Mouse (Mus musculus) liver (tissue): ENCODE measurements around the gene Ppp1r21.

ENCODE experiments used
- DNase-seq: peaks from one replicate; pipeline ENCODE4 v3.0.0-alpha.2; 2020; ENCODE audit warnings: mixed read lengths

The Ppp1r21 gene

GRCm38 (mm10) chr17:88614733-88615132, 84.8 kb downstream of the Ppp1r21 start:
- DNase-seq, result no peak

DNA sequence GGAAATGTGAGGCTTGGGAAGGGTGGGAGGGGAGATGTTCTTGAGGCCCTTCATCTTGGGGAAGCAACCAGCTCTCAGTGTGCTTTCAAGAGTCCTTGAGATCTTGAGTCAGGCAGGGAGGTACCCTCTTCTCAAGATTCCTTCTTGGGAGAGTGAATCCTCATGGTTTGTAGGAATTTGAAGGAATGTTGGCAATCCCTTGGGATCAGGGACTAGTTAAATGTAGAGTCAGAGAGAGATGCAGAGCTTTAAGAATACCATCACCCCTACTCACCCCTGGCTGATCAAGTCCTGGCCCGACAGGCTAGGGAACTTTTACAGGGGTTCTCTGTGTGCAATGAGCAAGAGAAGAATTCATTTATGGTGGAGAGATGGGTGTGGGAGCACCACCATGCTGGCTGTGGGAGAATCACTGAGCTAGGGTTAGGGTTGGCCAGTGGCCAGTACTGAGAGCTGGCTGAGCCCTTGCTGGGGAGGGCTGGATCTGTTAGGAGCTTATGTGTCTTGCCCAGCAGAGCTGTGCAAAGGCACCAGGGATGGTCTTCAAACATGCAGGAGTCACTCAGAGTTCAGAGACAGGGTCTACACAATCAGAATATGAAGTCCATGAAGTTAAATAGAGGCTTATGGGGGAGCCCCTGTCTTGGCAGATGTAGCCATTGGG, 85.7 kb downstream of the Ppp1r21 start:
- no peak for DNase-seq

DNA sequence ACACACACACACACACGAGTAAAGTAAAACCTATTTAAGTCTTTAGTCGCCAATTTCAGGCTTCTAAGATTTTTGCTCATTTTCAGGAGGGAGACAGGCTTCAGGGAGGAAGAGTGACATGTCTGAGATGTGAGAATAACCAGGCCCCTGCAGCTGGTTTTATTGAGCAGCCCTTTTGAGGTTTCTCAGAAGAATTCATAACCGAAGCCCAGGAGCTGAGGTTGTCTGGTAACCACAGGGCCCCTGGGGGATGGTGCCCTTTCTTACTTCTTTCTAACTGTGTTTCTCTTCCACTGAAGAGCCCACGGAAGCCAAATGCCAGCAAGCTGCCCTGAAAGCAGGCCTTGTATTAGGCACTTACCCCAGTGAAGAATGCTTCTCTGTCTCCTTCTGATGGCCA, 91.0 kb downstream of the Ppp1r21 start:
- no peak for DNase-seq

GRCm38 (mm10) chr17:88621374-88621773, 91.5 kb downstream of the Ppp1r21 start:
- DNase-seq, result no peak

DNA sequence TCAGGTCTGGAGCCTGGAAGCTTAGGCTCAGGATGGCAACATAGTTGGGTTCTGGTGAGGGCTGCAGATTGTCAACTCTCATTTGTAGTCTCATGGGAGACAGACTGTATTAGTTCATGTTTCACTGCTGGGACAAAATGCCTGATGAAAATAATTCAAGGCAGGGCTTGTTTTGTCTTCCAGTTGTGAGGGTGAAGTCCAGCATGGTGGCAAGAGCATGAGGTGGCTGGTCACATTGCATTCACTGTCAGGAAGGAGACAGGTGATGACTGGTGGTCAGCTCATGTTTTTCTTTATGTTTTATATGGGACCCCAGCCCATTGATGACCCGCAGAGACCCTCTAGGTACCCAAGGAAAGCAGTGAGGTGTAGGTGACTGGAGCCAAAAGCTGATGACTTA, 92.8 kb downstream of the Ppp1r21 start:
- no peak for DNase-seq

DNA sequence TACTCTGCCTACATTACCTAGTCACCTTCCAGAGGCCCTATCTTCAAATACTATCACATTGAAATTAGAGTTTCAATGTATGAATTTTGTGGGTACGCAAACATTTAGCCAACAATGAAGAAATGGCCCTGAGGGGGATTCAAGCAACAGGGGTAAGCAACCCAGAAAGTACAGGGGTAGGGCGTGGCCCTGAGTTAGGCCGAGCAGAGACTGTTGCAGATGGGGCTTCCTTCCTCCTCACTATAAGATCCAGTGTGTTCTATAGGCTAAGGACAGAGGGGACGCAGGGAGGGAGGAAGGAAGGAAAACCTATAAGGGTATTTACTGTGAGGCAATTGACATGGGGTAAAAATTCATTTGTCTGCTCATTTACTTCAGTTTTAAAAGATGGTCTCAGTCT, 94.5 kb downstream of the Ppp1r21 start:
- no peak for DNase-seq

DNA sequence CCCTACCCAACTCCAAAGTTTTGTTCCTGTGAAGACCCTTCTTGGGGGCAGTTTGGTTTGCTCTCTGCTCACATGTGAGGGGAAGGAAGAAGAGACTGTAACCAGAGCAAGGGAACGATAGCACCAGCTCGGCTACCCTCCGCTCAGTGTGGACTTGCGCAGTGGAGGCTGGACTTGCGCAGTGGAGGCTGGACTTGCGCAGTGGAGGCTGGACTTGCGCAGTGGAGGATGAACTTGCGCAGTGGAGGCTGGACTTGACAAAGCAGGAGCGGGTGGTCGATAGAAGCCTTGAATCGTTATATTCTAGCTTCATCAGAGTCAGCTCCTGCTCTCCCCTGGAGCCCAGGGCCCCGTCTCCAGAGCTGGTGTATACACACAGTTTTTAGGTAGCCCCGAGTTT, 95.4 kb downstream of the Ppp1r21 start:
- DNase-seq, result no peak

- no peak for DNase-seq
Observed at GRCm38 (mm10) chr17:88625931-88626330, 96.0 kb downstream of the Ppp1r21 start.

DNA sequence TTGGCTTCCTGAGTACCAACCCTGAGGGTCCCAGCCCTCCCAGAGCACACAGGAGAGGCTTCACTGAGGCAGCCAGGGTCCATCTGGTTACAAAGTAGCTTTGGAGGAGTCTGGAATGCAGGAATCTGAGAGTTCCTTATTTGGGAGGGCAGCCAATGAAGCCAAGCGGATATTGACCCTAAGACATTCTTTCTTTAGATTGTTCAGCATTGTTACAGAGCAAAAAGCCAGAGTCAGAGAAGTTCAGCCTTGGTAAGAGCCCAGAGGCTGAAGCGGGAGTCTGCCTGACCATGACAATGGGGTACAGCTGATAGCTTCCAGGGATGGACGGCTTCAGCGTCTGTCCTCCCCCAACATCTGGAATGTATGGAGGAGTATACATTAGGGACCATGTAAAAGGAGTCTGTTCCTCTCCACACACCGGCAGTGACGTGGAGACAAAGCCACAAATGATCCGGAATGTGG, 96.5 kb downstream of the Ppp1r21 start:
- DNase-seq, result no peak

DNA sequence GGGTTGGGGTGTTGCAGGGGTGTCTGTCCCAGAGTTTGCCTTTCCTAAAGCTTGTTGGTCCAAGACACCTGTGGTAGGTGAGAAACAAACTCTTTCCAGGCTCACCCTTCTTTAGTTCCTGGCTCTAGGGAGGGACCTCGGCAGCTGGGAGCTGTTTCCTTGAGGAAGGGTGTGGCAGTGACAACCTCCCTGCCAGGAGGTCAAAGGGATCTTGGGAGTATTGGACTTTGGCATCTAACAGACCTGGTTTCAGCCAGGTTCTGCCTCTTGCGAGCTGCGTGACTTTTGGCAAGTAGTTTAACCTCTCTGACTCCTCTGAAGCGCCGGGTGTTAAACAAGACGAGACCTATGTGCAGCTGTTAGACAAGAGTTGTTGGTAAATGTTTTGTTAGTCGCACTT, 97.2 kb downstream of the Ppp1r21 start:
- DNase-seq, result no peak

GRCm38 (mm10) chr17:88628676-88629380, 98.9 kb downstream of the Ppp1r21 start:
- DNase-seq, result peak; percentile 46

DNA sequence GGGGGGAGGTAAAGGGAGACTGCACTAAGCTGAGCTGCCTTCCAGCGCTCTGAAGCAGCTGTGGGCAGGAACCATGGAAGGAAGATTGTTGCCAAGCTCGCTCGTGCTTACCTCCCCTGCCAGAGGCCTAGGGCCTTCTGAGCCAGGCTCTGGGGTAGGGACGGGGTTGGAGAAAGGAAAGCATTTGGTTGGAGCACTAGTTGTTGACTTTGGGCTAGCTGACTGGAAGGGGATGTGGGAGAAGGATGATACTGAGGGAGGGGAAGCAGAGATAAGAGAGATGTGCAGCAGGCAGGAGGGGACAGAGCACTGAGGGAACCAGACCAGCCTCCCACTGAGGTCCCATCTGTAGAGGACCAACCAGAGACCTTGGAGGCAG, 99.5 kb downstream of the Ppp1r21 start:
- no peak for DNase-seq

DNA sequence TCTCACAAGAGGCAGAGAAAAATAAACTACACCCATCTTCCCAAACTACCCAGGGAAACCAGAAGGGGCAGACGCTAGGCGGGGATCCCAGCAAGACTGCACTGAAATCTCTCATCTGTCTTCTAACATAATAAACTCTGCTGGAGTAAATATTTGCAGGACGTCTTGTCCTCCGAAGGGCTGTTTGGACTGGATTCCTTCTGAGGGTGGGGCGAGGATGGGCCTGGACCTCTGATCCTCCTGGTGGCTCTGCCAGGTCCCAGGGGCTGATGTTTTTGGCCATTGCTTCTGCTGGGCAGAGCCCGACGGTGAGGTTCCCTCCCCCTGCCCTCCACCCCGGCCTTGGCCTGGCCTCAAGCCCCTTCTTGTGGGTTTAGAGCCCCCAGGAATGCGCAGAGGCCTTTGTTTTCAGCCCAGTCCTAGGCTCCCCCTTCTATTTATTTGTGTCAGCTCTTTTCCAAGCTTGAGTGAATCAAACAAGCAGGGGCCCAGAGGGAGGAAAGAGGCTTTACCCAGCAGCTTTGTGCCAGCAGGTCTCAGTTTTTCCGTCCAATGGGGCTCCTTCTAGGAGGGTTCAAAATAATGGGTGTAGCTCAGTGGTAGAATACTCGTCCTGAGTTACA, 100.1 kb downstream of the Ppp1r21 start:
- no peak for DNase-seq

DNA sequence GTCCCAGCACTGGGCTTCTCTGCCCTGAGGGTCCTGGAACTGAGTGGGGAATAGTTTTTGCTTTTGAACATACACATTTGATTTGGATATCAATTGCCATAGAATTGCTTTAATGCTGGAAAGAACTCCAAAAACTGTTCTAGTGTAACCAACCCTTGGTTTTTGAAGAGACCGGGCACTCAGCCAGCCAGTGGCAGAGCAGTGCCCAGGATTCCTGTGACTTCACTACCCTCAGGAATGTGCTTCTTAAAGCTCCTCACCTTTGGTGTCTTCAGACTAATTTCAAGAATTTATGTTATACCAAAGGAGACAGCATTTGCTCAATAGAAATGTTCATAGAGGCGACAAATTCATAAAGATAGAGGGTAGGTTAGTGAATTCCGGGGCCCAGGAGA, 100.6 kb downstream of the Ppp1r21 start:
- no peak for DNase-seq

DNA sequence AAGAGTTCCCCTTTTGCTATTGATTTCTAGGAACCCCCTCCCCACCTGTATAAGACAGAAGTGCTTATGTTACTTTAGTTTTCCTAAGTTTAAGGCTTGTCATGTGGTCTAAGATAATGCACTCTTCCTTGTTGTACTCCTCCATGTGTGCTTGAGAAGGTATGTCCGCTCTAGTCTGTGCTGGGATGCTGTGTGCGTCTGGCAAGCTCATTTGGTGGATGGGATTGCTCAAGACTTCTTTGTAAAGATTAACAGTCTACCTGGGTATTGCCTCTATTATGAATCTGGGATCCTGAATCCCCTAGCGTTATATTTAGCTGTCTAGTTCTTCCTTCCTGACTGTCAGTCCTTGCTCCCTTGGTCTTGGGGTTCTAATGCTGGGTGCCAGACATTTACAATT, 102.7 kb downstream of the Ppp1r21 start:
- DNase-seq, result no peak

DNA sequence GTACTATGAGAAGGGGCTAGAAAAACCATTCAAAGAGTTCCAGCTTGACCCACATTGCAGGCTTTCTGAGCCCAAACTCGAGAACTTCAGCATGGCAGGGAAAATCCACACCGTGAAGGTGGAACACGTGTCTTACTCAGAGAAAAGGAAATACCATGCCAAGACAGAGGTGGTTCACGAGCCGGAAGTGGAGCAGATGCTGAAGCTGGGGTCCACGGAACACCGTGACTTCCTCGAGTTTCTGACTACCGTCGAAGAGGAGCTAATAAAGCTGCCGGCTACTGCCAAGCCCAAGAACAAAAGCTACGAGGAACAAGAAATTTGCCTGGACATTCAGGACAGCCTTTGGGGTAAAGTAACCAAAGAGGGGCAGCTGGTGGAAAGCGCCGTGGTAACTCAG, 106.2 kb downstream of the Ppp1r21 start:
- no peak for DNase-seq

GRCm38 (mm10) chr17:88636587-88636986, 106.7 kb downstream of the Ppp1r21 start:
- no peak for DNase-seq
